Mouse (Mus musculus): Measurements from ENCODE around the gene Gm49384. TPM values are rescaled to one million over a fixed set of nuclear protein-coding genes. Genes with fewer than 3 reads are reported as not detected.

Gm49384 gene
- polyA plus RNA-seq, 1 experiment: 14.2 TPM

- Histone ChIP-seq H3ac (ENCODE audit: control insufficient read depth, insufficient read length, low read depth) (peak overlapping the region; percentile 78), H3K4me3 (ENCODE audit: insufficient read depth, poor library complexity, severe bottlenecking) (peak overlapping the region; percentile 81)
These were observed 19.4 kb downstream of the Gm49384 start for GRCm38 (mm10) chr12:69184342-69185295.

DNA sequence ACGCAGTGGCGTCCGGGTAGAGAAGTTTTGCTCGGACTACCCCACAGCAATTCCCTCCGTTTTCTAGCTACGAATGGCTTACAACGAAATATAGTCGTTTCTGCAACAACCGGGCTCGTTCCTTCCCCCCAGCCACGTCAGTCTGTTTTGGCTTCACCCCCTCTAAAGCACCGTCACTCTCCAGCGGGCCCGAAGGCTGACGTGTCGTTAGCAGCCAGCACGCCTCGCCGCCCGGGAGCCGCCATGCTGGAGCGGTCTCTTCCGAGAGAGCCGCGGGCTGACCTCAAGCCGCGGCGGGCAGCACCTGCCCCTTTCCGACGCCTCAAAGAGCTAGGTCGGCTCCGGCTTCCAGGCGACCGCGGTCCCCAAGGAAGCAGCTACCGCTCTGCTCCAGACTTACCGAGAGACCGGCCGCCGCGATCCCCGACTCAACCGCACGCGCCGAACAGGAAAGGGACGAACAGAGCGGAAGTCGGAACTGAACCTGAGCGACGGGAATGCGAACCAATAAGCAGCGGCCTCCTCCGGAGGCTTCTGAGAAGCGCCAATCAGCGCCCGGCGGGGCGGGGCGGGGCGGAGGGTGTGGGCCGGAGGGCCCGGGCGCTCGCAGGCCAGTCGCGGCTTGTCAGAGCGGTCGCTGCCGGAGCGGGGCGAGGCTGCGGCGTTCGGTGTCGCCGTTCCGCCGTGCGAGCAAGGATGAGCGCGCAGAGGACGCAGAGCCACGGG lies 20.3 kb downstream of the Gm49384 start, which contains the start of the genes Rpl36al and Mgat2:
Gene Rpl36al (minus strand): TSS at position 501 of the 726 bp plus-strand sequence.
Gene Mgat2 (plus strand): TSS at position 575 of the 726 bp plus-strand sequence.
- no peaks in the 10 kb centered on the region for H3K27me3 ChIP-seq (ENCODE audit: control insufficient read depth, insufficient read depth, insufficient read length)
- peaks cover 44% of the 10 kb centered on the region for H3K79me3 ChIP-seq (ENCODE audit: low read depth)
- peak within 1 kb of the TSS; percentile 81 for H3K4me3 ChIP-seq (ENCODE audit: insufficient read depth, poor library complexity, severe bottlenecking)
- H3K36me3 ChIP-seq (ENCODE audit: control insufficient read depth, insufficient read depth): peaks cover 51% of the 10 kb centered on the region
- peak within 1 kb of the TSS; percentile 91 for H3ac ChIP-seq (ENCODE audit: control insufficient read depth, insufficient read length, low read depth)
- peaks cover 67% of the 10 kb centered on the region for H3K79me2 ChIP-seq (ENCODE audit: control insufficient read depth, insufficient read depth)
- TF ChIP-seq CTCF (IDR thresholded peaks at IDR 0.05; ENCODE audit: control insufficient read depth, insufficient read depth, insufficient read length) (no peak), MAX (IDR thresholded peaks at IDR 0.05) (no peak), MYOG (IDR thresholded peaks at IDR 0.05; ENCODE audit: control insufficient read depth, extremely low read depth, insufficient read length) (no peak), CEBPB (IDR thresholded peaks at IDR 0.05; ENCODE audit: low read depth) (no peak), MYOD1 (IDR thresholded peaks at IDR 0.05; ENCODE audit: control insufficient read depth, insufficient read length, low read depth) (no peak), USF1 (IDR thresholded peaks at IDR 0.05; ENCODE audit: low read depth) (no peak), FOSL1 (IDR thresholded peaks at IDR 0.05; ENCODE audit: insufficient read depth, low read length, poor library complexity, severe bottlenecking) (no peak)

More at GRCm38 (mm10) chr12:69184342-69185295, 19.4 kb downstream of the Gm49384 start:
- no peak for TF ChIP-seq USF1 (IDR thresholded peaks at IDR 0.05; ENCODE audit: low read depth)
- no peak for TF ChIP-seq FOSL1 (IDR thresholded peaks at IDR 0.05; ENCODE audit: insufficient read depth, low read length, poor library complexity, severe bottlenecking)
- TF ChIP-seq MAX (IDR thresholded peaks at IDR 0.05): peak; percentile 48
- no peak for TF ChIP-seq CTCF (IDR thresholded peaks at IDR 0.05; ENCODE audit: control insufficient read depth, insufficient read depth, insufficient read length)
- no peak for TF ChIP-seq MYOD1 (IDR thresholded peaks at IDR 0.05; ENCODE audit: control insufficient read depth, insufficient read length, low read depth)
- TF ChIP-seq MYOG (IDR thresholded peaks at IDR 0.05; ENCODE audit: control insufficient read depth, extremely low read depth, insufficient read length): no peak
- TF ChIP-seq CEBPB (IDR thresholded peaks at IDR 0.05; ENCODE audit: low read depth): no peak
- peaks cover 75% of the 10 kb centered on the region for H3K79me2 ChIP-seq (ENCODE audit: control insufficient read depth, insufficient read depth)
- H3K36me3 ChIP-seq (ENCODE audit: control insufficient read depth, insufficient read depth): peaks cover 57% of the 10 kb centered on the region
- H3K79me3 ChIP-seq (ENCODE audit: low read depth): peaks cover 44% of the 10 kb centered on the region
- no peaks in the 10 kb centered on the region for H3K27me3 ChIP-seq (ENCODE audit: control insufficient read depth, insufficient read depth, insufficient read length)

- H3K4me3 ChIP-seq (ENCODE audit: insufficient read depth, poor library complexity, severe bottlenecking): no peak overlapping the region
- peaks cover 30% of the 10 kb centered on the region for H3K79me3 ChIP-seq (ENCODE audit: low read depth)
- no peaks in the 10 kb centered on the region for H3K27me3 ChIP-seq (ENCODE audit: control insufficient read depth, insufficient read depth, insufficient read length)
- peaks cover 38% of the 10 kb centered on the region for H3K36me3 ChIP-seq (ENCODE audit: control insufficient read depth, insufficient read depth)
- peaks cover 48% of the 10 kb centered on the region for H3K79me2 ChIP-seq (ENCODE audit: control insufficient read depth, insufficient read depth)
- TF ChIP-seq MAX (IDR thresholded peaks at IDR 0.05): no peak
- no peak for TF ChIP-seq CEBPB (IDR thresholded peaks at IDR 0.05; ENCODE audit: low read depth)
- TF ChIP-seq USF1 (IDR thresholded peaks at IDR 0.05; ENCODE audit: low read depth): no peak
- TF ChIP-seq CTCF (IDR thresholded peaks at IDR 0.05; ENCODE audit: control insufficient read depth, insufficient read depth, insufficient read length): no peak
- TF ChIP-seq MYOG (IDR thresholded peaks at IDR 0.05; ENCODE audit: control insufficient read depth, extremely low read depth, insufficient read length): no peak
- TF ChIP-seq FOSL1 (IDR thresholded peaks at IDR 0.05; ENCODE audit: insufficient read depth, low read length, poor library complexity, severe bottlenecking): no peak
- no peak for TF ChIP-seq MYOD1 (IDR thresholded peaks at IDR 0.05; ENCODE audit: control insufficient read depth, insufficient read length, low read depth)
- H3ac ChIP-seq (ENCODE audit: control insufficient read depth, insufficient read length, low read depth): no peak overlapping the region
These were observed 22.3 kb downstream of the Gm49384 start for GRCm38 (mm10) chr12:69181800-69182199.

- TF ChIP-seq MAX (IDR thresholded peaks at IDR 0.05) (no peak), CTCF (IDR thresholded peaks at IDR 0.05; ENCODE audit: control insufficient read depth, insufficient read depth, insufficient read length) (no peak), CEBPB (IDR thresholded peaks at IDR 0.05; ENCODE audit: low read depth) (no peak), USF1 (IDR thresholded peaks at IDR 0.05; ENCODE audit: low read depth) (no peak), FOSL1 (IDR thresholded peaks at IDR 0.05; ENCODE audit: insufficient read depth, low read length, poor library complexity, severe bottlenecking) (no peak), MYOD1 (IDR thresholded peaks at IDR 0.05; ENCODE audit: control insufficient read depth, insufficient read length, low read depth) (no peak), MYOG (IDR thresholded peaks at IDR 0.05; ENCODE audit: control insufficient read depth, extremely low read depth, insufficient read length) (no peak)
- Histone ChIP-seq H3K79me3 (ENCODE audit: low read depth) (peaks cover 9% of the 10 kb centered on the region), H3K27me3 (ENCODE audit: control insufficient read depth, insufficient read depth, insufficient read length) (no peaks in the 10 kb centered on the region), H3ac (ENCODE audit: control insufficient read depth, insufficient read length, low read depth) (no peak overlapping the region), H3K4me3 (ENCODE audit: insufficient read depth, poor library complexity, severe bottlenecking) (no peak overlapping the region), H3K36me3 (ENCODE audit: control insufficient read depth, insufficient read depth) (peaks cover 39% of the 10 kb centered on the region), H3K79me2 (ENCODE audit: control insufficient read depth, insufficient read depth) (peaks cover 24% of the 10 kb centered on the region)
These were observed 24.7 kb downstream of the Gm49384 start for GRCm38 (mm10) chr12:69179371-69179770.

DNA sequence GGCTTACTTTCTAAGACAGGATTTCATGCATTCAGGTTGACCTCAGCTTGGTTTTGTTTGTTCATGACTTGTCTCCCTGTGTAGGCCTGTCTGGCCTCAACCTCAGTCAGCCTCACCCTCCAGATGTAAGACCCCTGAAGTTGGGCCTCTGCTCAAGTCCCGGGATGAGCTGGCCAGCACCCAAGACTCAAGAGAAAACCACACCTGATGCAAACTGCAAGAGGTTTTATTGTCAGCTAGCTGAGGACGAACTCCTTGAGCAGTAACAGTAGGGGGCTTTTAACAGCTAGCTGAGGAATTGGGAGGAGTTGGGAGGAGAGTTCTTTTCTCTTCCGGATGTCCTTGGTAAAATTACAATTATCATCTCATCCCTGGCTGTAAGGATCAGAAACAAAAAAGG lies 26.5 kb downstream of the Gm49384 start:
- Histone ChIP-seq H3ac (ENCODE audit: control insufficient read depth, insufficient read length, low read depth) (no peak overlapping the region), H3K79me3 (ENCODE audit: low read depth) (peaks cover 2% of the 10 kb centered on the region), H3K79me2 (ENCODE audit: control insufficient read depth, insufficient read depth) (peaks cover 5% of the 10 kb centered on the region), H3K27me3 (ENCODE audit: control insufficient read depth, insufficient read depth, insufficient read length) (no peaks in the 10 kb centered on the region), H3K36me3 (ENCODE audit: control insufficient read depth, insufficient read depth) (peaks cover 56% of the 10 kb centered on the region), H3K4me3 (ENCODE audit: insufficient read depth, poor library complexity, severe bottlenecking) (no peak overlapping the region)
- TF ChIP-seq MAX (IDR thresholded peaks at IDR 0.05) (no peak), MYOG (IDR thresholded peaks at IDR 0.05; ENCODE audit: control insufficient read depth, extremely low read depth, insufficient read length) (no peak), CEBPB (IDR thresholded peaks at IDR 0.05; ENCODE audit: low read depth) (no peak), USF1 (IDR thresholded peaks at IDR 0.05; ENCODE audit: low read depth) (no peak), CTCF (IDR thresholded peaks at IDR 0.05; ENCODE audit: control insufficient read depth, insufficient read depth, insufficient read length) (no peak)

All from C2C12 (cell line).